Mouse (Mus musculus) C2C12 (cell line): ENCODE measurements around the gene Armc10.

Experiments used
- CEBPB ChIP-seq: IDR thresholded peaks from one replicate; pipeline ENCODE4 v1.6.1; 2011; ENCODE audit warnings: low read depth, mild to moderate bottlenecking, control low read depth, moderate library complexity
- CTCF ChIP-seq: IDR thresholded peaks from one replicate; pipeline ENCODE4 v1.5.1; 2011; ENCODE audit not compliant: control insufficient read depth, insufficient read depth, insufficient read length
- FOSL1 ChIP-seq: IDR thresholded peaks from one replicate; pipeline ENCODE4 v1.8.0; 2011; ENCODE audit warnings: mild to moderate bottlenecking, low read length; ENCODE audit not compliant: poor library complexity, insufficient read depth, severe bottlenecking
- MAX ChIP-seq: IDR thresholded peaks from one replicate; pipeline ENCODE4 v1.6.1; 2011; ENCODE audit warnings: mild to moderate bottlenecking, control low read depth
- MYOD1 ChIP-seq: IDR thresholded peaks from one replicate; pipeline ENCODE4 v1.6.1; 2011; ENCODE audit warnings: low read depth; ENCODE audit not compliant: control insufficient read depth, insufficient read length
- USF1 ChIP-seq: IDR thresholded peaks from one replicate; pipeline ENCODE4 v1.6.1; 2011; ENCODE audit warnings: low read depth, mild to moderate bottlenecking, control low read depth, moderate library complexity

GRCm38 (mm10) chr5:21625916-21626315 is 19.7 kb upstream of the Armc10 start:
- no peak for TF ChIP-seq CTCF
- no peak for TF ChIP-seq MYOD1
- TF ChIP-seq CEBPB = no peak
- TF ChIP-seq FOSL1 = no peak
- TF ChIP-seq MAX = no peak
- no peak for TF ChIP-seq USF1
